Mouse (Mus musculus) adrenal gland, postnatal 10 days (tissue): ENCODE measurements around the gene Ntn1. TPM values are rescaled to one million over a fixed set of nuclear protein-coding genes. Genes with fewer than 3 reads are reported as not detected.

ENCODE experiments used
- DNase-seq: peaks from one replicate; pipeline ENCODE4 v3.0.0; 2021; ENCODE audit warnings: mixed read lengths
- total RNA-seq, 2 experiments: library from RNA; stranded (reverse); gene quantifications; 2 replicates each; pipeline ENCODE4 v1.2.3; 2021

Ntn1 gene
- total RNA-seq, 2 experiments from 2014 or later = 11.0 TPM

DNA sequence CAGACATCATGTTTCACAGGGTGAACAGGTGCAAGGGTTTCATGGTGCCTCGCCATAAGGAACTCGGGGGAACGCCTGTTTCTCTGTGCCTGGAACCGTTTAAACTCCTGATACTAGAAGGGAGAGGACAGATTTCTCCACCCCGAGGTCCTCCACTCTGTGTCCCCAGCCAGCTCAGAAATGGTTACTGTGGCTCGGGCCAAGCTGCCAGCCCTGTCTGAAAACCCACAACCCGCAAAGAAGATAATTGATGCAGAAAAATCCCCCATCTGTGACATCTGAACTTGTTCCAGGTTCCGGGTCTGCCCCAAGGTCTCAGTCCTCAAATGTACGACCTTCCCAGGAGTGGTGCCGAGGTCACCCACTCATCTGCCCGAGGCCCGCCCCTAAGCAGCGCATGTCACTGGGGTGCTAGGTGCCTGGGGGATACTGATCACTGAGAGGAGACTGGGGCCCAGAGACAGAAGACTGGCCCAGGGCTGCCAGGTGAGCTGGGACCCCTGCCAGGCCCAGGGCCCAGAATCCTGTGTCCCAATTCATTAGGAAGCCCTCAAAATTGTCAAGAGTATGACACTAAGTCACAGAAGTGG lies 68.9 kb downstream of the Ntn1 start:
- DNase-seq = peak; percentile 59

DNA sequence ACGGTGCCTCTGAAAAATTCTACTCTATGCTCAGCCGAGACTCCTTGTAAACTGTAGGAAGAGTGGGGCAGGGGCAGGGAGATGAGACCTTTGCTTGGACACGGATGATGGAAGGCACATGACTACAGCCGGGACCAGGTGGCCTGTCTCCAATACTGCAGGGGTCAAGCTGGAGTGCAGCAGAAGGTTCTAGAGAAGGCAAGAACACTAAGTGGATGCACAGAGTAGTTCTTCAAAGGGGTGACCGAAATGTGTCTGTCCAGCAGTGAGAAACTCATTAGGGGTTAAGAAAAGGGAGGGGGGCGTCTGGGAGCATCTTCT lies 69.5 kb downstream of the Ntn1 start:
- no peak for DNase-seq

DNA sequence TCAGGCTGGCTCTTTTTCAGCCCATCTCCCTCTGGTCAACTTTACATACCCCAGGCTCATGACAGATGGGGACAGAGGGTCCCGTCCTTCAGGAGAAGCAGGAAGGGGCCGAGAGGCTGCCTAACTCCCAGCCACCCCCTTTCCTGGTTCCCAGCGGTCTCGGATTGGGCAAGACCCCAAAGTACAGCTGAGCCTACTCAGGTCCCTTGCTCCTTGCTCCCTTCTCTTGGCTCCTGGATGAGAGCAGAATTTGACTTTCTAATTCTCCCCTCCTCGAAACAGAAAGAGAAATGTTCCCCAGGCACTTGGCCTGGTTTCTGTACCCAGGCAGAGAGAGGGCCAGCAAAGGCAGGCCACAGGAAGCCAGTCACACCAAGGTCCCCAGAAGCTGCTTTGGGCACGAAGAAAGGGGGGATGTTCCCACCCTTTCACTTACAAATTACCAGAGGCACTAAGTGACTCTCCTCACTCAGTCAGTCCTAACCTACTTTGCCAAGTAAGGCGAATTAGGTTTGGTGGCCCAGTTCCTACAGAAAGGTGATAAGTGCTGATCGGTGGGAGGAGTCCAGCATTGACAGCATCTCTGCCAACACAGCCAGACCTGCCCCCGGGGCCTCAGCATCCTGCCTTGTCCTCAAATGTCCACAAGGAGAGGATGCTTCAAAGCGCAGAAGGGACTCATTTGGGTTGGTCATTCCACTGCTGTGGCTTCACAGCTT lies 70.1 kb downstream of the Ntn1 start:
- no peak for DNase-seq

DNA sequence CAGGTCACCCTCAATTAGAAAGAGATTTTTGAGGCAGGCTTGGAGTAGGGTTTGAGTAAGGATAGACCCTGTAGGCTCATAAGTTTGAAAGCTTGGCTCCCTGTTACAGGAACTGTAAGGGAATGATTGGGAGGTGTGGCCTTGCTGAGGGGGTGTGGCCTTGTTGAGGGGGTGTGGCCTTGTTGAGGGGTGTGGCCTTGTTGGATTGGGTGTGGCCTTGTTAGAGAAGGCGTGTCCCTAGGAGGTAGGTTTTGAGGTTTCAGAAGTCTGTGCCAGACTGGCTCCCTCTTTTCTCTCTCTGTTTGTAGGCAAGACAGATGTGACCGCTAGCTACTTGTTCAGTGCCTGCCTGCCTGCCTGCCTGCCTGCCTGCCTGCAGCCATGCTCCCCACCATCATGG lies 75.8 kb downstream of the Ntn1 start:
- no peak for DNase-seq

DNA sequence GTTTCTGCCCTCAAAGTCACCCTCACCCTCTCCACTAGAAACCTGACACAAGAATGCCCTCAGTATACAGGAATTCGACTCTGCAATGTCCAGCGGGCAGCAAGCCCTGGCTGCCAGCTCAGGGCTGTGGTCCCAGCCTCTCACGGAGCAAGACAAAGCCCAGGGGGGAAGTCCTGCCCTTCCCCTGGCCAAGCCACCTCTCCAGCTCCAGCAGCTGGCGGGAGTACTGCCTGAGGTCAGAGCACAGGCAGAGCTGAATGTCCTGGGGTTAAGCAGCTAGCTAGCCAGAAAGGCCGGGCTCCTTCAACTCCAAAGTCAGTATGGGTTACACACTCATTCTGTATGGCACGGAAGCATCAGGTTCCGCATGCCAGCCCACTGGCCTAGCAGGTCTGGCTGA lies 79.2 kb downstream of the Ntn1 start:
- DNase-seq = peak; percentile 73

DNA sequence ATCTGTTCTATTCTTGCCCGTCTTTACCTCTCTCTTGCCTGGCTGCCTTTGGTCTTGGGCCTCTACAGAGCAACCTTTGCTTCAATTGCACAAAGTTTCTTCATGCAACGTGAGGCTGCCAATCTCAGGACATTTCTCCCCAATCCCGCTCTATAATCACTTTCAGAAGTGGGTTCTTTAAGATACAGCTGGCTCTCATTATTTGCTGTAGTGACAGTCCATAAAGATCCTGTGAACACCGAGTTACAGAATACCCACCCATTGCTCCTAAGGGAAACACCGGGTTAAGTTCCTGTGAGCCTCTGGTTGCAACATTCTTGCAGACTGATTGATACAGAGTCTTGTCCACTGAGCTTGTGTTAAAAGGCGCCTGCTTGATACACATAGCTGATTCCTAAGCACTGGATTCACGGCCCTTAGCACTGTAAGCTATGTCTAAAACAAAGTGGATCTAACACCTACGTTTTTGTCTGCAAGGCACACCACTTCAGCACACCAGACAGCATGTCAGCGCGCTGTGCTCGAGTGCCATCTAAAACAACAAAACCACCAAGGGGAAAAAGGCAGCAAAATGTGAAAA lies 85.0 kb downstream of the Ntn1 start:
- DNase-seq = no peak

DNA sequence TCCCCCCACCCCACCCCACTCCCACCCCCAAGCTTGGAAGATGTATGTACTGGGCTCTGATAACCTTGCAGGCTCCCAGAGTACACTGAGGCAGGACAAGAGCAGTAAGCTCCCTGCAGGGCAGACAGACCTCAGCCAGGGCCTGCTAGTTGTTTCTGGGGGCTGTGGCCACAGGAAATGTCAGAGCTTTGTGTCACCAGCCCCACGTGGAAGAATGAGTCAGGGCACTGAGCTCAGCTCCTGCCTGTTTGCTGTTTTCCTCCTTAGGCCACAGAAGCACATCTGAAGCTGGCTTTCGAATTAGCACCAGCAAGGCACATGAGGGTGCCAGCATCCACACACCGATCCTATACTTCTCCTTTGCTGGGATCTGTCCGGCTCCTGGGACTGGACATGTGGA lies 86.8 kb downstream of the Ntn1 start:
- DNase-seq = no peak

DNA sequence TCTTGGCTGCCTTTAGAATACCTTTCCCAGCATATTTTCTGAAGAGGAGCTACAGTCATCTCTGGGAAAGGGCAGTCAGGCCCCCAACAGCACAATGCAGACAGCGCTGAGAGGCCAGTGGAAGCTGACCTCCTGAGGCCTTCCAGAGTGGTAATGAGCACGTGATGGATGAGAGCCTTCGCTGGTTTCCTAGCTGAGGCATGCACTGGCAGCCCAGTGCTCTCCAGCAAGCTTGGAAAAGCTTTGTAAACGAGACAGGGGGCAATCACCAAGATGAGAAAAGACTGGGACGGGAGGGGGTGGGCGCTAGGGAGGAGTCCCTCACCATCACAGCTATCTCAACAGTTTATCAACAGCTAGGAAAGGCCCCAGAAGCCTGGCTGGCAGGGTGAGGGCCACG lies 87.6 kb downstream of the Ntn1 start:
- DNase-seq = no peak

DNA sequence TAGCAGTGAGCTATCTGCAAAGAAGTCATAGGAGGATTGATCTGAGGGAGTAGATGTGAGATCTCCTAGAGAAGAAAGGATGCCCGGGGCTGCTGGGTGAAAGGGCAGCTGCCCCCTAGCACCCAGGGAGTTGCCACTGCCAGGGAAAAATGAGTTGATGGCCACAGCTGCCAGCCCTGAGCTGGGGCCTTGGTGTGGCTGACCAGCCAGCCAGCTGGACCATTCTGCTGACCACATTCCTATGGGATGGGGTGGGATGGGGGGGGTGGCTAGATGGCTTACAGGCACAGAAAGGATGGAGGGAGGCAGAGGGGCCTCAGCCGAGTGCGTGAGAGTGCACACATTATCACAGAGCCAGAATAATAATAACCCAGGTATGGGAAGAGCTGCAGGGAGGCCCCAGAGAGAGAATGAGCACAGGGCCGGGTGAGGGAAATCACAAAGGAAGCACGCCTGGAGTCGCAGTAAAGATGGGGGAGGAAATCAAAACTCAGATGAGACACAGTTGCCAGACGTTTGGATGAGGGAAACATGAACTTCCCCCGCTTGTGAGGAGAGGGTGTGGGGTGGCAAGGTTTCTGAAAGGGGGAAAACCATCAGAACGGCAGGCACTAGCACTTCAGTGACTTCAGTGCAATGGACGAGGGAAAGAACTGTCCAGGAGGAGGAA lies 91.6 kb downstream of the Ntn1 start:
- DNase-seq = no peak

DNA sequence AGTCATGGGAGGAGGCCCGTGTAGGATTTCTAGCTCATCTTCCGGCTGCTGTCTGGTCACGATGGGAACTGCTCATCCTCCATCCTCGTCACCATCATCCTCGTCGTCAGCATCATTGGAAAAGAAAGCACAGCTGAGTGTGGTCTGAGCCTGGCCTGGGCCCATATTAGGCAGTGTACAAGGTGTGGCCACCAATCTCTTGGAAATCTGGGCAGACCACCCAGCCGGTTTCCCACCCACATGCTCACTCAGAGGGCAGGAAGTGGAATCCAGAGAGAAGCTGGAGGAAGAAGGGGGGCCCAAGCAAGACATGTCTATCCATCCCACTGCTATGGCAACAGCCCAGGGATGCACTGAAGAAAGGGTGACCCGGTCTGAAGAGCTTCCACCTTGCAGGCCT lies 94.6 kb downstream of the Ntn1 start:
- no peak for DNase-seq

DNA sequence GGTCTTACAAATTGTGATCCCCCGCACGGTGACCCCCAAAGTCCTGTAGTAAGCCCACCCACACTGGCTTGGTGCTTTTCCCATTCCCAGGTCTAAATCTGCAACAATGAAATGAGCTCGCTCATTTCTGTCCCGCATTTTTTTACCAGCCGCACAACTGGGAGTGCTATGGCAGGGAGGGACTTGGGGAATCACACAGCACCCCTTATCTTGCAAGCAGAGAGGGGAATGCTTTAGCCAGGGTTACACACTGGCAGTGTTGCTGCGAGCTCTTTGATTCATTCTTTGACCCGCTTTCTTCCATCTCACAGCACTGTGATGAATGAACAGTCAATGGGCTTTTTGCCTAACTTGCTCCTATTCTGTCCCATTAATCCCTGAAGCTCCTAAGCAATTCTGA lies 98.3 kb downstream of the Ntn1 start:
- no peak for DNase-seq

DNA sequence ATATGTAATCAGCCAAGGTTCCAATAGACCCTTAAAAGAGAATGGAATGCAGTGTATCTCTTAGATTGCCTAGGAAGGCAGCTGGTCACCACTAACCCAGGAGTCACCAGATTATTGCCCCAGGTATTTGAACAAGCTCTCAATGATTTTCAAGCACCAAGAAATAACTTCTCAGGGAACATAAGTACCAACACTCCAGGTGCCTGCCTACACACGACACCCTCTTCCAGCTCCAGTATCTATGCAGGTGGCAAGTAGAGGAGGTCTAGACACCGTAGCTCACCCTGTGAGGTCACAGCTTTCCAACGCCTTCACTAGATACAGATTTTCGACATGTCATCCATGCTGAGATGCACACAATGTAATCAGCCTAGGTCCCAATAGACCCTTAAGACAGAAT lies 99.0 kb downstream of the Ntn1 start:
- no peak for DNase-seq

DNA sequence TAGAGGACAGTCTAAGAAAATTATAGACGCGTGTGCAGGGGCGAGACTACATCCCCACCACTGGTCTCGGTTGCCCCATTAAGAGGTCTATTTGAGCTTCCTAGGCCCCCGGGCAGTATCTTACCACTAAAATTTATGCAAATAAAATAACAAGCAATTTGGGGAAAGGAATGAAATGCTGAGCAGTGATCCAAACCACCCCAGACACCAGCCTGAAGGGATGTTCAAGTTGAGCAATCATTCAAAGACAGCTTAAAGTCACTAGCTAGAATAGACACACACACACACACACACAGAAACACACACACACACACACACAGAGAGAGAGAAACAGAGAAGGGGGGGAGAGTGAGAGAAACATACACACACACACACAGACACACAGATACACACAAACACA lies 105.1 kb downstream of the Ntn1 start:
- no peak for DNase-seq

DNA sequence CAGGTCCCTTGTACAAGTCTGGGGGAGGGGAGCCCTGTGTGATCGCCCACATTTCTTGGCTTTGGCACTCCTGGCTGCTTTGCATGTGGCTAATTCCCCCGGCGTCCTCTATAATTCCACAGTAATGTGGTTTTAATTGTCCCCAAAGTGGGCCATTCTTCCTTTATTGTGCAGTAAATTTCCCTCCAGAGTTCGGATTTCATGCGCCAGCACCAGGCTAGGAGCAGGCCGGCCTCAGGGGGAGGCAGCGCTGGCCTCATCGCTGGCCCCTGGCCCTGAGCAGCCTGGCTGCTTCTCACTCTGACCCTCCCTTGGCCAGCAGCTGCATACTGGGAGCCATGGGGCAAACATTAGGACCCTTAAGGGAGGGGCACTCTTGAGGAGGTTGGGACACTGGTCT lies 110.0 kb downstream of the Ntn1 start:
- peak; percentile 23 for DNase-seq

DNA sequence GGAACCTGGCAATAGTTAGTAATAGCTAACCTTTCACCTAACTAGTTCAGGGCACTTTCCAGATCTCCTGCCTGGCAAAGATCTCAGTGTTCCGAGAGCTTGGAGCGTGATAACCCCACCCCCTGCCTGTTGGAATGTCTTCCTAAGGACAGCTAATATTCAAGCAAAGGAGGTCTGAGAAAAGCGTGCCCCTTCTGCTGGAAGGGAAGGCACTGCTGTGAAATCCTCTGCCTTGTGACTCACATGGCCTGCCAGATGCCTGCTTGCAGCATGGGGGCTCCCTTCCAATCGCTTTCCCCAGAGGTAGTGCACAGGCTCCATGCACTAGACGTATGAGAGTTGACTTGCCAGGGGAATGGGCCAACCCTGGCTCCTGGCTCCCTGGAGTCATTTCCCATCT lies 113.3 kb downstream of the Ntn1 start:
- peak; percentile 59 for DNase-seq

DNA sequence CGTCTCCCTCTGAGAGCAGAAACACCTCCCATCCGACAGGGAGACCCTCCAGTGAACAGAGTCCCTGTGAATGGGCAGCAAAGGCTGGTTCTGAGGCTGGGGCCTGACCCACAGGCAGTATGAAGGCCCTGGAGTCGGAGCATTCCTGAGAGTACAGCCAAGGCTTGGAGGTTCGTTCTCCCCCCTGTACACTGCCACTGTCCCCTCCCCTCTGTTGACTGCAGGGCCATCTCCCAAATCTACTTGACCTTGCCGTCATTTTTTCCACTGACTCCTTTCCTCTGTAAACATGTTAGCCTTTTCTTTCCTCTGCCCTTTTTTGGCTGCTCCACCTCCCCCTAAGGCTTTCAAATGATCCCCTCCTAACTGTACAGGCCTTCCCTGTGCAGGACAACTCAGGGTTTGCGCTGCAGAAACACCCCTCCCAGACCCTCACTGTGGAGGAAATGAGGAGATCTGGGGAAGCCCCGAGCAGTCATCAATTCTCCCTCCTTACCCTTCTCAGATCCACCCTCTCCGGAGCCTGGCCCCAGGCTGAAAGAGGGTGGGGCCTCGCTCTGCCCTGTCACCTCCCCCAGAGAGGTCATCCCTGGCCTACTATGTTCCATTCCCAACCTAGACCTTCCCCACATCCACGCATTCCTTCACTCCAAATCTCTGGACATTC lies 114.3 kb downstream of the Ntn1 start:
- no peak for DNase-seq

DNA sequence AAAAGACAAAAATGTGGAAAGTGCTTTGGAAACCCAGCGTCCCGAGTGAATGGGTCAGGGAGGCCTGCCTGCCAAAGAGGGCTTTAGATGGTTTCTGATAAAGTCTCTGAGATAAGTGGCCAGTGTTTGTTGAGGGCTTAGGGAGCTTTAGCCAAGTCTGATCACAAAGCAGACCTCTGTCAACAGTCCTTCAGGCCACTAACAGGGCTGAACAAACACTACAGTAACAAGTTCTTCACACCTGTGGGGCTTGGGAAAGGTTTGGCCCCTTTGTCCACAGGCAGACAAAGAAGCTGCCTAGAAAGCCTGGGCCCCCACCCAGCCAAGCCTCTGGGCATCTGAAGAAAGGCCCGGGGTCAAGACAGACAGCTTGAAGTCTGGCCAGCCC lies 114.9 kb downstream of the Ntn1 start:
- no peak for DNase-seq

DNA sequence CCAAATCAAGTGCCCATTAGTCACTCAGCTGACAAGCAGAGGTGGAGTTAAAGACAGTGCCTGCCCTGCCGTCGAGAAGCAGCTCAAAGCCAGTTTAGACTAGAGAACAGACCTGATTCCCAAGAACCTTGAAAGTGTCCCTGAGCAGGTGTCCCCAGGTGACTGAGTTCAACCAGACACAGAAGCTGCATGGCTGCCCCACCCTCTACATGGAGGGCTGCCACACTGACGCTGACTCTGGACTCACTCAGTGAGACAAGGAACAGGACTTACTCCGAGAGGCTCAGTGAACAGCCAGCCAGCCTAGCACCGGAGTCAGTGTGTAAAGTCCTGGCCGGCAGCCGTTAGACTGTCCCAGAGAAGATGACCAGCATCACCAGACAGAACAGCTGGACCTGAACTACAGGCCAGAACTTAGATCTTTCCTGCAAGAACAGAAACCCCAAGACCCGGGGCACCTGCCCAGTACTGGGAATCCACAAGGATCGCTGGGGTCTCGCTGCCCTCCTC lies 120.6 kb downstream of the Ntn1 start:
- DNase-seq = no peak

DNA sequence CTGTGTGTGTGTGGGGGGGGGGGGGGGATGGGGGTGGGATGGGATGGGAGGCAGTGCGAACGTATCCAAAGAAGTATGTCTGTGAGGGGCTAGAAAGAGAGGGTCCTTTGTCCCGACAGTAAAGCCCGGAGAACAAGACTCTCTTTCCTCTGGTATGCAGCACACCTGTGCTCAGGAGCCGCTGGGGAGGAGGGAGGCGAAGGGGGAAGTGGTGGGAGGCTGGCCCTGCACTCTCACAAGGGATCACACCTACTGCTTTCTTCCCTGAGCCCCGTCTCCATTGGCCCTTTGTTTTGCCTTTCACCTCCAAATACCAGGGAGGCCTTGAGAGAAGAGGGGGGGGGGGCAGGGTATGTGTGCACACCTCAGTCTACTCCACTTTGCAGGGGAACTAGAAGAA lies 123.7 kb downstream of the Ntn1 start:
- no peak for DNase-seq

DNA sequence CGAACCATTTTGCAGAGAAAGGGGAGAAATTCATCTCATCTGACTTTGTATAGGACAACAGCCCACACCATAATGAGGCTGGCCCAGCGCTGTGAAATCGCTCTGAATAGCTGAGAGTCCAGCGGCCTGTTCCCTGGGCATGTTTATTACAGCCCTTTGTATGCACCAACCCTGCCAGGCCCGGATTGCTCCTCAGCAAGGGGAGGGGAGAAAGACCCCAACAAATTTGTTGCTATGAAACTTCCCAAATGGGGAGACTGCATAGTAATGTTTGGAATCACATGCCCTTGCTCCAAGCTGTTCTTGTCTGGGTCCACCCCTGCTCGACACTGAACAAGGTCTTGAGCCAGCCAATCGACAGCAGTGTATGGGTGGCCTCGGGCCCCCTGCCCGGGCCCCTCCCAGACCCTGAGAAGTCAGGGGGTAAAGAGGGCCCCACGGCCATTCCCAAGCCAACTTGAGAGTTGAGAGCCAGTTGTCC lies 126.3 kb downstream of the Ntn1 start:
- no peak for DNase-seq

DNA sequence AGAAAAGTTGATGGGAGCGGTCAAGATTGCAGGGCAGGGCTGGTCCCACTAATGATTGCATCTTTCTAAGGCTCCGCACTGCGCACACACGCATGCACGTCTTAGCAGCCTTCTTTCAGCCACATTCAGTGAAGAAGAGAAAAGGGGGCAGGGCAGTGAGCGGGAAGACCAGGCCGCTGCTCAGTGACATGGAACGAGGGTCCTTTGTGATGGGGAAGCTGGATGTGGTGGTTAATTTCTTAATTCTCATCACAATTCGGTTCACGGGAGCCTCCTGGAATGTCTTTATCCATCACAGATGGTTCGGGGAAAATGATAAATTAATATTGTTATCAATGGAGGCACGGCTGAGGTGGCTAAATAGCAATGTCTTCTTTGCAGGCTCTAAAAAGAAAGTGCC lies 126.8 kb downstream of the Ntn1 start:
- DNase-seq = no peak

DNA sequence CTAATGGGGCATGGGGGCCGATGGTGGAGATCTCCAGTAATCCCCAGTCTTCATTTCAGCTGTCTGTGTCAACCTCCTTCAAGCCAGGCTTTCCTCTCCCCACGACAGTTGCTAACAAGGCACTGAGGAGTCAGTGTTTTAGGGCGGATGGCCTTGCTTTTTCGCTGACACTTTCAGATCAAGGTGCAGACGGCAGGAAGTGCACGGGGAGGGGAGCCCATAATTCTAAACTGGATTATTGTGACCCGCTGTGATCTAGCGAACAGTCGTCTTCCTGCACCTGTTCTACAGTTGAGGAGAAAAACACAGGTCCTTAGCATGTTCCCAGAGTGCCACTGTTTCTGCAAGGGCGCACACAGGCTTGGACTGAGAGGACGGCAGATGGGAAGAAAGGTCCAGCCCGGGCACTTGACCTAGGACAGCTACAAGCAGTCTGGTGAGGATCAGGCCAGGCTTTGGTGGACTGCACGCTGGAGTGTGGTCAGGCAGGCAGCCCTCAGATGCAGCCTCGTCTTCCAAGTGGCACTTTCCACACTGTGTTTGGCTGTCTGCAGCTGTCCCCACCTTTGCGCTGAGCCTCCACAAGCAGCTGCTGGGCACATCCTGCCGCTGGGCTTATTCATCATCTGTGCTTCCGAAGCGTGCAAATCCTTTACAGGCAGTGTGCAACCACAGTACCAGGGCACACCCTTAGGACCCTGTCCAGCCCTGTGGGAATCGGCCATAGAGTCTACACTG lies 129.7 kb downstream of the Ntn1 start:
- DNase-seq = no peak
